Mouse (Mus musculus) kidney, embryonic 16.5 days (tissue): Measurements from ENCODE around the gene Rps15. TPM values are rescaled to one million over a fixed set of nuclear protein-coding genes. Genes with fewer than 3 reads are reported as not detected.
A peak's percentile ranks its signal among the peaks of the same experiment; 100 is the strongest.

Experiments
- ATAC-seq: fragments of 200-750 bp; cut with Nextera tagmentation; 2 replicates; pipeline ENCODE4 v1.8.0; 2017; ENCODE audit warnings: moderate TSS enrichment; ENCODE audit not compliant: low FRiP score, low TSS enrichment
- H3K27ac ChIP-seq: fragments of 300-500 bp; sonication (generic); 2 replicates; pipeline ENCODE4 v1.5.1; 2014; ENCODE audit warnings: low read length
- H3K27me3 ChIP-seq: fragments of 300-500 bp; sonication (generic); 2 replicates; pipeline ENCODE4 v1.6.1; 2014; ENCODE audit warnings: low read length, control low read depth, mixed read lengths; ENCODE audit not compliant: insufficient read depth
- H3K36me3 ChIP-seq: fragments of 300-500 bp; sonication (generic); 2 replicates; pipeline ENCODE4 v1.6.1; 2014; ENCODE audit warnings: low read length, control low read depth, mixed read lengths; ENCODE audit not compliant: insufficient read depth
- H3K4me1 ChIP-seq: fragments of 300-500 bp; sonication (generic); 2 replicates; pipeline ENCODE4 v1.6.1; 2014; ENCODE audit warnings: low read length, control low read depth, mixed read lengths; ENCODE audit not compliant: insufficient read depth
- H3K4me2 ChIP-seq: fragments of 300-500 bp; sonication (generic); replicated peaks from 2 replicates; pipeline ENCODE4 v1.6.1; 2014; ENCODE audit warnings: low read depth, low read length
- H3K4me3 ChIP-seq: fragments of 300-500 bp; sonication (generic); 2 replicates; pipeline ENCODE4 v1.5.1; 2014; ENCODE audit warnings: mild to moderate bottlenecking, low read length
- H3K9ac ChIP-seq: fragments of 300-500 bp; sonication (generic); replicated peaks from 2 replicates; pipeline ENCODE4 v1.6.1; 2014; ENCODE audit warnings: low read length
- H3K9me3 ChIP-seq: fragments of 300-500 bp; sonication (generic); 2 replicates; pipeline ENCODE4 v1.6.1; 2016; ENCODE audit warnings: low read length, control low read depth
- WGBS: fragments of 180-500 bp; shearing (Covaris S2); extraction: QIAGEN DNeasy Blood & Tissue Kit; methylation state at CpG from one replicate; pipeline ENCODE4 v1.1.7; 2014; 5-methylcytosine and 5-hydroxymethylcytosine counted together
- polyA plus RNA-seq: library from polyadenylated mRNA; unstranded; fragments of >200 nt; fragmentation: Nextera tagmentation; extraction: Ambion mirVana; gene quantifications from 2 replicates; pipeline ENCODE4 v1.2.1, GENCODE M21; 2015

The Rps15 gene
- polyA plus RNA-seq, 1 experiment from 2014 or later, result 899 TPM

GRCm38 (mm10) chr10:80271870-80272585 lies 20.2 kb upstream of the Rps15 start:
- Histone ChIP-seq H3K9ac (no peak overlapping the region), H3K9me3 (no peaks in the 10 kb centered on the region), H3K4me2 (no peak overlapping the region), H3K27ac (no peak overlapping the region), H3K4me1 (peaks cover 21% of the 10 kb centered on the region), H3K36me3 (peaks cover 35% of the 10 kb centered on the region), H3K27me3 (no peaks in the 10 kb centered on the region), H3K4me3 (no peak overlapping the region)
- no peak for ATAC-seq
- WGBS, result 92% methylated on average over 8 of the region's 8 CpGs

GRCm38 (mm10) chr10:80273847-80274246 lies 18.4 kb upstream of the Rps15 start:
- Histone ChIP-seq H3K36me3 (peaks cover 47% of the 10 kb centered on the region), H3K9me3 (no peaks in the 10 kb centered on the region), H3K4me2 (no peak overlapping the region), H3K4me3 (no peak overlapping the region), H3K27ac (no peak overlapping the region), H3K4me1 (peaks cover 11% of the 10 kb centered on the region), H3K27me3 (no peaks in the 10 kb centered on the region), H3K9ac (no peak overlapping the region)
- no peak for ATAC-seq
- 85% methylated on average over 3 of the region's 3 CpGs for WGBS

- no peak for ATAC-seq
- 91% methylated on average over 4 of the region's 5 CpGs for WGBS
- Histone ChIP-seq H3K9me3 (no peaks in the 10 kb centered on the region), H3K4me1 (peaks cover 14% of the 10 kb centered on the region), H3K36me3 (peaks cover 68% of the 10 kb centered on the region), H3K4me2 (no peak overlapping the region), H3K27ac (no peak overlapping the region), H3K27me3 (no peaks in the 10 kb centered on the region), H3K9ac (no peak overlapping the region), H3K4me3 (no peak overlapping the region)
Observed at GRCm38 (mm10) chr10:80276238-80276637, 16.0 kb upstream of the Rps15 start.

- Histone ChIP-seq H3K4me1 (0 out of 2 replicates have a peak, but pooled peaks cover 6% of the 10 kb centered on the region), H3K27ac (no peak overlapping the region), H3K36me3 (peaks cover 77% of the 10 kb centered on the region), H3K4me2 (no peak overlapping the region), H3K27me3 (no peaks in the 10 kb centered on the region), H3K4me3 (no peak overlapping the region), H3K9ac (no peak overlapping the region), H3K9me3 (no peaks in the 10 kb centered on the region)
- no peak for ATAC-seq
- WGBS, result 87% methylated on average over 9 of the region's 9 CpGs
Observed at GRCm38 (mm10) chr10:80278390-80278789, 13.9 kb upstream of the Rps15 start.

- WGBS, result 89% methylated on average over 12 of the region's 12 CpGs
- Histone ChIP-seq H3K27ac (0 out of 2 replicates have a peak overlapping the region, but pooled peaks have one; percentile 24), H3K9me3 (no peaks in the 10 kb centered on the region), H3K27me3 (no peaks in the 10 kb centered on the region), H3K4me2 (no peak overlapping the region), H3K9ac (no peak overlapping the region), H3K4me3 (no peak overlapping the region), H3K4me1 (0 out of 2 replicates have a peak, but pooled peaks cover 6% of the 10 kb centered on the region), H3K36me3 (peaks cover 81% of the 10 kb centered on the region)
- ATAC-seq, result no peak
Observed at GRCm38 (mm10) chr10:80279273-80279672, 13.0 kb upstream of the Rps15 start.

GRCm38 (mm10) chr10:80281304-80281703 lies 10.9 kb upstream of the Rps15 start:
- Histone ChIP-seq H3K27me3 (no peaks in the 10 kb centered on the region), H3K9me3 (no peaks in the 10 kb centered on the region), H3K36me3 (peaks cover 80% of the 10 kb centered on the region), H3K4me2 (no peak overlapping the region), H3K27ac (peak overlapping the region; percentile 88), H3K4me3 (no peak overlapping the region), H3K4me1 (0 out of 2 replicates have a peak, but pooled peaks cover 6% of the 10 kb centered on the region), H3K9ac (0 out of 2 replicates have a peak overlapping the region, but pooled peaks have one; percentile 32)
- 44% methylated on average over 7 of the region's 7 CpGs for WGBS
- ATAC-seq, result peak; percentile 76

- no peak overlapping the region for H3K4me3 ChIP-seq
- peak; percentile 59 for ATAC-seq
- H3K27ac ChIP-seq, result peak overlapping the region; percentile 88
- H3K4me1 ChIP-seq, result 0 out of 2 replicates have a peak, but pooled peaks cover 6% of the 10 kb centered on the region
- WGBS, result 60% methylated on average over 8 of the region's 8 CpGs
- peak overlapping the region; percentile 32; the same call in 1 of the 2 replicates for H3K9ac ChIP-seq
- H3K4me2 ChIP-seq, result no peak overlapping the region
- no peaks in the 10 kb centered on the region for H3K27me3 ChIP-seq
- H3K36me3 ChIP-seq, result peaks cover 82% of the 10 kb centered on the region
- no peaks in the 10 kb centered on the region for H3K9me3 ChIP-seq
Observed at GRCm38 (mm10) chr10:80281921-80282371, 10.3 kb upstream of the Rps15 start.

- Histone ChIP-seq H3K4me1 (0 out of 2 replicates have a peak, but pooled peaks cover 6% of the 10 kb centered on the region), H3K27ac (peak overlapping the region; percentile 88), H3K4me3 (no peak overlapping the region), H3K36me3 (peaks cover 79% of the 10 kb centered on the region), H3K27me3 (no peaks in the 10 kb centered on the region), H3K9ac (no peak overlapping the region), H3K4me2 (no peak overlapping the region), H3K9me3 (no peaks in the 10 kb centered on the region)
- WGBS, result 82% methylated on average over 20 of the region's 20 CpGs
- no peak for ATAC-seq
Observed at GRCm38 (mm10) chr10:80282481-80283441, 9.5 kb upstream of the Rps15 start.

GRCm38 (mm10) chr10:80285222-80286070 lies 6.8 kb upstream of the Rps15 start:
- Histone ChIP-seq H3K9me3 (no peaks in the 10 kb centered on the region), H3K9ac (no peak overlapping the region), H3K4me1 (0 out of 2 replicates have a peak, but pooled peaks cover 6% of the 10 kb centered on the region), H3K4me2 (no peak overlapping the region), H3K27ac (no peak overlapping the region), H3K36me3 (peaks cover 62% of the 10 kb centered on the region), H3K27me3 (no peaks in the 10 kb centered on the region), H3K4me3 (no peak overlapping the region)
- 61% methylated on average over 14 of the region's 15 CpGs for WGBS
- no peak for ATAC-seq
